Mouse (Mus musculus): ENCODE results near the gene Fam50a.

DNA sequence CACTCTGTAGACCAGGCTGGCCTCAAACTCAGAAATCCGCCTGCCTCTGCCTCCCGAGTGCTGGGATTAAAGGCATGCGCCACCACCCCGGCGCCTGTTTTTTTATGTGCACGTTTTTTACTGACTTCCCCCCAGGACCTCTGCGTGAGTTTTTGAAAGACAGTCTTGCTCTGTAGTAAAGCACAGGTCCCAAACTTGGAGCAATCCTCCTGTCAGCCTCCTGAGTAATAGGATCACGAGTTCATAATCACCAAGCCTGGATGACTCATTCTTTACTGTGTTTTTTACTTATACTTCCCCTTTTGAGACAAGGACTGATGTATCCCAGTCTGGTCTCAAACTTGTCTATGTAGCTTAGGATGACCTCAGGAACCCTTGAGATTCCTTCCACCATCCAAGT is 34.9 kb upstream of the Fam50a start:
- TF ChIP-seq CTCF (IDR thresholded peaks at IDR 0.05; ENCODE audit: low read depth) (no peak), EP300 (IDR thresholded peaks at IDR 0.05; ENCODE audit: low read depth) (no peak)

Measured in liver, postnatal 0 days (tissue).